Mouse (Mus musculus): ENCODE measurements around the gene Timm23. TPM values are rescaled to one million over a fixed set of nuclear protein-coding genes. Genes with fewer than 3 reads are reported as not detected.

The Timm23 gene
- polyA plus RNA-seq, 1 experiment, result 224 TPM

DNA sequence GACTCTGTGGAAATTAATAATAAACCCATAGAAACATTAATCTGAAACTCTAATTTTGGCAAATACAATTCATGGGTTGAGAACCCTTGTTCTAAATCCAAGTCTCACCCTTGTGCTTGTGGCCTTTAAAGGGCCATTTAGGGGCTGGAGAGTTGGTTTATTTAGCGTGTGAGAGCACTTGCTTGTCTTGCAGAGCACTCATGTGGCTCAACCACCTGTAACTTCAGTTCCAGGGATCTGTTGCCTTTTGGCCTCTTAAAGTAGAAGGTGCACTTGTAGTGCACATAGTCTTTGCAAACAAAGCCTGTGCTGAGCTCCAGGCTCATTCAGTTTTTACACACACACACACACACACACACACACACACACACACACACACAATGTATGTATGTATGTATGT, 34.9 kb downstream of the Timm23 start:
- no peak for DNase-seq
- H3K4me3 ChIP-seq (ENCODE audit: control insufficient read depth, insufficient read depth, low read length), result no peak overlapping the region
- no peak for TF ChIP-seq POLR2A (IDR thresholded peaks at IDR 0.05; ENCODE audit: control insufficient read depth, extremely low read depth, insufficient read depth, low read length, poor library complexity)
- TF ChIP-seq CTCF (IDR thresholded peaks at IDR 0.05; ENCODE audit: borderline replicate concordance, control insufficient read depth, extremely low read depth, insufficient read depth, low read length, poor library complexity), result no peak
- no peak overlapping the region for H3K27ac ChIP-seq (ENCODE audit: control insufficient read depth, insufficient read depth, low read length)
- peaks cover 7% of the 10 kb centered on the region for H3K4me1 ChIP-seq (replicated peaks; ENCODE audit: control insufficient read depth, insufficient read depth, low read length)
- WGBS, result 22% methylated on average over 1 of the region's 1 CpGs
- H3K36me3 ChIP-seq (ENCODE audit: control insufficient read depth, insufficient read depth, low read length), result peaks cover 2% of the 10 kb centered on the region; the same call in 1 of the 2 replicates
- no peaks in the 10 kb centered on the region for H3K27me3 ChIP-seq (ENCODE audit: control insufficient read depth, insufficient read depth, low read length)

DNA sequence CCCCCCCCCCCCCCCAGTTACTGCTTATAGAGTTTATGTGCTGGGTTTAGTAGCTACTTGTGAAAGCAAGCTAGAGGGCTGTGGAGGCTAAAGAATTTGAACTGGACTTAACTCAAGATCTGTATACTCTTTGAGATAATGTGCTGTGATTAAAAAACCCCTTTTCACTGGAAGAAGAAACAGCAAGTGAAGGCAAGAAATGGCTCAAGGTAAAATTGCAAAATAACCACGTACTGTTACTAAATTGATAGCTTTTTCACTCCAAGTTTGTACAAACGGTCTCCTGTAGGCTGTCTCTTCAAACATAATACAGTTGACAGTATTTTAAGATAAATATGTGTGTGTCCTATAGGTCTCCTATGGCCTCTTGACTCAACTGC, 35.6 kb downstream of the Timm23 start:
- Histone ChIP-seq H3K27ac (ENCODE audit: control insufficient read depth, insufficient read depth, low read length) (no peak overlapping the region), H3K27me3 (ENCODE audit: control insufficient read depth, insufficient read depth, low read length) (no peaks in the 10 kb centered on the region), H3K4me3 (ENCODE audit: control insufficient read depth, insufficient read depth, low read length) (no peak overlapping the region), H3K4me1 (replicated peaks; ENCODE audit: control insufficient read depth, insufficient read depth, low read length) (peaks cover 8% of the 10 kb centered on the region), H3K36me3 (ENCODE audit: control insufficient read depth, insufficient read depth, low read length) (no peaks in the 10 kb centered on the region; the same call in 1 of the 2 replicates)
- DNase-seq, result no peak
- TF ChIP-seq CTCF (IDR thresholded peaks at IDR 0.05; ENCODE audit: borderline replicate concordance, control insufficient read depth, extremely low read depth, insufficient read depth, low read length, poor library complexity) (no peak), POLR2A (IDR thresholded peaks at IDR 0.05; ENCODE audit: control insufficient read depth, extremely low read depth, insufficient read depth, low read length, poor library complexity) (no peak)
- 20% methylated on average over 2 of the region's 2 CpGs for WGBS

DNA sequence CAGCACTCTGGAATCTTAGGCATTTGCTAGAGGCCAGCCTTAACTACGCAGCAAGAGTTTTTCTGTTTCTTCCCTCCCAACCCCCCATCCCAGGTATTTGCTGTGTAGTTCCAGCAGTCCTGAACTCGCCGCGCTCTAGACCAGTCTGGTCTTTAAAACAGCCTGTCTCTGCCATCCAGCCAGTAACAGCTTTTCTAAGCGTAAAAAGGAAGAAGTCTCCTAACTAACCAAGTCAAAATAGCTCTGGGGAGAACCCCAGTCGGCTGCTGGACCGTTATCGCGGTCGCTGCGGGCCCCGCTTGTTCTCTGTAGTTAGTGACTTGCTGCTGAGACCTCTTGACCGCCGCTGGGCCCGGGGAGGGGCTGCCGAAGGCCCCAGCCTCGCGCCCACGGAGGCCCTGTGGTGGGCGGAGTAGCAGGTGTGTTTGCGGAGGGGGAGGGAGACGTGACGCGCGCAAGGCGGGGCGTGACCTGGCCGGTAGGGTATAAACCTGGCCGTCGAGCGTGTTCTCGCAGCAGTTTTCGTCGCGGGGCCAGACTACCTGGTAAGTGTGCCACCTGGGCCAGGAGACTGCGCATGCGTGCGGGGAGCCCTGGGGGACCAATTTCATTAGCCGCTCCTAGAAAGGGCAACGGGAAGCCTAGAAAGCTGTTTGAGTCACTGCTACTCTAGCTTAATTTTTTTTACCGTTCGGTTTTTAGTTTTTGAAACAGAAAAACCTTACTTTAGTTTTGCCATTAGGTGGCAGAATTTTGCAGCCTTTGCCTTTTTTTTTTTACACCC, 36.2 kb downstream of the Timm23 start:
- TF ChIP-seq POLR2A (IDR thresholded peaks at IDR 0.05; ENCODE audit: control insufficient read depth, extremely low read depth, insufficient read depth, low read length, poor library complexity), result 0 out of 2 replicates have a peak, but pooled peaks have one; percentile 56
- 0 out of 2 replicates have a peak, but pooled peaks have one; percentile 26 for TF ChIP-seq CTCF (IDR thresholded peaks at IDR 0.05; ENCODE audit: borderline replicate concordance, control insufficient read depth, extremely low read depth, insufficient read depth, low read length, poor library complexity)
- peak; percentile 83 for DNase-seq
- Histone ChIP-seq H3K4me1 (replicated peaks; ENCODE audit: control insufficient read depth, insufficient read depth, low read length) (peaks cover 12% of the 10 kb centered on the region), H3K27ac (ENCODE audit: control insufficient read depth, insufficient read depth, low read length) (peak overlapping the region; percentile 31; the same call in 1 of the 2 replicates), H3K4me3 (ENCODE audit: control insufficient read depth, insufficient read depth, low read length) (peak overlapping the region; percentile 44), H3K36me3 (ENCODE audit: control insufficient read depth, insufficient read depth, low read length) (no peaks in the 10 kb centered on the region; the same call in 1 of the 2 replicates), H3K27me3 (ENCODE audit: control insufficient read depth, insufficient read depth, low read length) (no peaks in the 10 kb centered on the region)
- WGBS, result 1% methylated on average over 41 of the region's 42 CpGs

DNA sequence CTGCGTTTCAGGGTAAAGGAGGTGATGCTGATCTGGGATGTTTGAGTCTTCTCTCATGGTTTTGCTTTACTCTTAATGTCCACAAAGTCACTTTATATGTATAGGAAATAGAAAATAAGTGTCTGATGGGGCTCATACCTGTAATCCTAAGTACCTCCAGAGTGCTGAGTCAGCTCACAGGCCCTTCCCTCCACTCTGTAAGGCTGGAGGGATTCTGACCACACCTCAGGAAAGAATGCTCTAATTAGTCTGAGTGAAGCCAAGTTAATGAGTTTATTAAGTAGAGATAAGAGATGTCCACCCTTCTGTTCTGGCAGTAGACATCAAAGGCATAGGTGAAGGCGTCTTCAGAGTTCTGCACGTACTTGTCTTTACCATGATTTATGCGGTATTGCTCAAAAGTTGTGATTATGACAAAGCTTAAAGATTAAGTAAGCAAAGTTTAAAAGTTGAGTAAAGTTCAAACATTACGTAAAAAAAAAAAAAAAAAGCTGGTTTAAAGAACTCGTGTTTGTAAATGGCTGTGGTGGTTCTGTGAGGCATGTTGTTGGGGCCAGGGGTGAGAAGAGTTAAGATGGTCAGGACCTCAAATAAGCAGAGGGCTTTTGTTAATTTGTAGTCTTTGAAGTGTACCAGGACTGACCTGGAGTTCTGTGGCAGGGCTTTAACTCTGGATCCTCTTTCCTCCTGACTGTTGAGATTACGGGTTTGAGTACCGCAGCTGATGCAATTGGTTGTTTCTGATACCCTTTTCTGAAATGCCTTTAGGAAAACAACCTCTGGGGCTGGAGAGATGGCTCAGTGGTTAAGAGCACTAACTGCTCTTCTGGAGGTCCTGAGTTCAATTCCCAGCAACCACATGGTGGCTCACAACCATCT, 37.3 kb downstream of the Timm23 start:
- Histone ChIP-seq H3K36me3 (ENCODE audit: control insufficient read depth, insufficient read depth, low read length) (no peaks in the 10 kb centered on the region), H3K4me1 (replicated peaks; ENCODE audit: control insufficient read depth, insufficient read depth, low read length) (peaks cover 16% of the 10 kb centered on the region), H3K27me3 (ENCODE audit: control insufficient read depth, insufficient read depth, low read length) (no peaks in the 10 kb centered on the region), H3K27ac (ENCODE audit: control insufficient read depth, insufficient read depth, low read length) (no peak overlapping the region), H3K4me3 (ENCODE audit: control insufficient read depth, insufficient read depth, low read length) (no peak overlapping the region)
- no peak for DNase-seq
- 85% methylated on average over 8 of the region's 8 CpGs for WGBS
- TF ChIP-seq POLR2A (IDR thresholded peaks at IDR 0.05; ENCODE audit: control insufficient read depth, extremely low read depth, insufficient read depth, low read length, poor library complexity), result no peak
- TF ChIP-seq CTCF (IDR thresholded peaks at IDR 0.05; ENCODE audit: borderline replicate concordance, control insufficient read depth, extremely low read depth, insufficient read depth, low read length, poor library complexity), result no peak

DNA sequence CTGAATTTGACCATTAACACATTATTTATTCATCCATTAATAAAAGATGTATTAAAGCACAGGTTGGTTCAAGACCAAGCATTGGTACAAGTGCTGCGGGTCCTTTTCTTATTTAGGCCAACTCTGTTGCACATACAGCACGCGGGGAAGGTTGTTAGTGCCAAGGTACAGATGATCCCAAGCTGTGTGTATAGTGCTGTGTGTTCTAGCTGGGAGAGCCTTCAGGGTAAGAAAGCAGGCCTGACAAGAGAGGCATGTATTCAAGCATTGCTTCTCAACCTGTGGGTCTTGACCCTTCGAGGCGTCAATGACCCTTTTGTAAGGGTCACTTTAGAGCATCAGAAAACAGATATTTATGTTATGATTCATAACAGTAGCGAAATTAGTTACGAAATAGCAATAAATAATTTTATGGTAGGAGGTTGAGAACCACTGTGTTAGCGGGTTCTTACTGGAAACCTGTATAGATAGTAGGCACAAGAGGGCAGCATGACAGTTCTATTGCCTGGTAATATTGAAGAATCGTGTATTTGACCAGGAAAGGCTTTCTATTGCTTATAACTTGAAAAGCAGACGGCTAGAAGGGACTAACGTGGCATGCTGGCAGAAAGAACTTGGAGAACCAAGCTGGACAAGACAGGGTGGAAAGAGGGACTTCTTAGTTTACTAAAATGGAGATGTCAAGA, 38.4 kb downstream of the Timm23 start:
- no peaks in the 10 kb centered on the region for H3K27me3 ChIP-seq (ENCODE audit: control insufficient read depth, insufficient read depth, low read length)
- no peak for DNase-seq
- H3K4me3 ChIP-seq (ENCODE audit: control insufficient read depth, insufficient read depth, low read length), result no peak overlapping the region
- no peak for TF ChIP-seq CTCF (IDR thresholded peaks at IDR 0.05; ENCODE audit: borderline replicate concordance, control insufficient read depth, extremely low read depth, insufficient read depth, low read length, poor library complexity)
- TF ChIP-seq POLR2A (IDR thresholded peaks at IDR 0.05; ENCODE audit: control insufficient read depth, extremely low read depth, insufficient read depth, low read length, poor library complexity), result no peak
- peaks cover 20% of the 10 kb centered on the region for H3K4me1 ChIP-seq (replicated peaks; ENCODE audit: control insufficient read depth, insufficient read depth, low read length)
- WGBS, result 87% methylated on average over 11 of the region's 11 CpGs
- no peaks in the 10 kb centered on the region for H3K36me3 ChIP-seq (ENCODE audit: control insufficient read depth, insufficient read depth, low read length)
- H3K27ac ChIP-seq (ENCODE audit: control insufficient read depth, insufficient read depth, low read length), result no peak overlapping the region

- H3K27me3 ChIP-seq (ENCODE audit: control insufficient read depth, insufficient read depth, low read length), result no peaks in the 10 kb centered on the region
- no peak overlapping the region for H3K4me3 ChIP-seq (ENCODE audit: control insufficient read depth, insufficient read depth, low read length)
- DNase-seq, result no peak
- no peak overlapping the region for H3K27ac ChIP-seq (ENCODE audit: control insufficient read depth, insufficient read depth, low read length)
- no peaks in the 10 kb centered on the region for H3K36me3 ChIP-seq (ENCODE audit: control insufficient read depth, insufficient read depth, low read length)
- WGBS, result 96% methylated on average over 5 of the region's 5 CpGs
- TF ChIP-seq POLR2A (IDR thresholded peaks at IDR 0.05; ENCODE audit: control insufficient read depth, extremely low read depth, insufficient read depth, low read length, poor library complexity) (no peak), CTCF (IDR thresholded peaks at IDR 0.05; ENCODE audit: borderline replicate concordance, control insufficient read depth, extremely low read depth, insufficient read depth, low read length, poor library complexity) (no peak)
- H3K4me1 ChIP-seq (replicated peaks; ENCODE audit: control insufficient read depth, insufficient read depth, low read length), result peaks cover 20% of the 10 kb centered on the region
Observed at GRCm38 (mm10) chr14:32162231-32162630, 39.5 kb downstream of the Timm23 start.
